Mouse (Mus musculus) liver, embryonic 14.5 days (tissue): Measurements from ENCODE around the gene Xrn2. TPM values are rescaled to one million over a fixed set of nuclear protein-coding genes. Genes with fewer than 3 reads are reported as not detected.

Experiments
- ATAC-seq: fragments of 200-750 bp; cut with Nextera tagmentation; 2 replicates; pipeline ENCODE4 v1.8.0; 2017; ENCODE audit warnings: moderate number of reproducible peaks, mild to moderate bottlenecking, moderate library complexity; ENCODE audit not compliant: insufficient read depth
- DNase-seq, 3 experiments: peaks; one replicate each; pipeline ENCODE4 v3.0.0-alpha.2; 2012 to 2013; ENCODE audit warnings: low read depth in 3 of 3, low spot score in 3 of 3
- H3K27ac ChIP-seq: fragments of 300-500 bp; sonication (generic); 2 replicates; pipeline ENCODE4 v1.5.1; 2014; ENCODE audit warnings: moderate library complexity, mild to moderate bottlenecking, control low read depth, inconsistent platforms
- H3K27me3 ChIP-seq: fragments of 300-500 bp; sonication (generic); 2 replicates; pipeline ENCODE4 v1.6.1; 2014; ENCODE audit warnings: mild to moderate bottlenecking, low read length, moderate library complexity; ENCODE audit not compliant: control insufficient read depth, insufficient read depth
- H3K36me3 ChIP-seq: fragments of 300-500 bp; sonication (generic); replicated peaks from 2 replicates; pipeline ENCODE4 v1.6.1; 2014; ENCODE audit warnings: low read depth; ENCODE audit not compliant: control insufficient read depth, insufficient read depth
- H3K4me1 ChIP-seq, 2 experiments: fragments of 200-500 bp in 1 of 2; fragments of 300-500 bp in 1 of 2; sonication (generic) in 1 of 2; replicated peaks; 2 replicates each; pipeline ENCODE4 v1.6.1; 2012 to 2014; ENCODE audit warnings: antibody characterized with exemption in 1 of 2, inconsistent platforms in 1 of 2, low read length in 1 of 2; ENCODE audit not compliant: control insufficient read depth in 2 of 2, insufficient read depth in 2 of 2
- H3K4me2 ChIP-seq: fragments of 300-500 bp; sonication (generic); 2 replicates; pipeline ENCODE4 v1.6.1; 2014; ENCODE audit warnings: low read depth, mild to moderate bottlenecking, control low read depth, moderate library complexity
- H3K4me3 ChIP-seq, 2 experiments: fragments of 200-500 bp in 1 of 2; fragments of 300-500 bp in 1 of 2; sonication (generic) in 1 of 2; 2 replicates each; pipeline ENCODE4 v1.5.1; 2012 to 2014; ENCODE audit warnings: low read depth in 2 of 2, low read length in 2 of 2, mild to moderate bottlenecking in 2 of 2, control low read depth in 1 of 2, inconsistent platforms in 1 of 2, moderate library complexity in 1 of 2; ENCODE audit not compliant: insufficient read depth in 1 of 2
- H3K9ac ChIP-seq: fragments of 300-500 bp; sonication (generic); replicated peaks from 2 replicates; pipeline ENCODE4 v1.6.1; 2014; ENCODE audit warnings: mild to moderate bottlenecking, control low read depth, moderate library complexity
- H3K9me3 ChIP-seq: fragments of 300-500 bp; sonication (generic); 2 replicates; pipeline ENCODE4 v1.6.1; 2016; ENCODE audit warnings: low read length, mixed read lengths; ENCODE audit not compliant: control insufficient read depth
- CTCF ChIP-seq: IDR thresholded peaks from 2 replicates; pipeline ENCODE4 v1.5.1; 2016; ENCODE audit warnings: antibody characterized with exemption, low read depth, control low read depth
- EP300 ChIP-seq: IDR thresholded peaks from 2 replicates; pipeline ENCODE4 v1.6.1; 2016; ENCODE audit warnings: antibody characterized with exemption, low read depth
- WGBS: fragments of 180-500 bp; shearing (Covaris S2); extraction: QIAGEN DNeasy Blood & Tissue Kit; methylation state at CpG from one replicate; pipeline ENCODE4 v1.1.7; 2014; ENCODE audit not compliant: insufficient replicate concordance; 5-methylcytosine and 5-hydroxymethylcytosine counted together
- polyA plus RNA-seq, 2 experiments: library from polyadenylated mRNA; depleted of rRNA in 1 of 2; stranded (reverse) in 1 of 2; unstranded in 1 of 2; fragments of >200 nt; fragmentation: Nextera tagmentation in 1 of 2; extraction: Ambion mirVana in 1 of 2; gene quantifications; 2 replicates each; pipeline versions ENCODE4 v1.2.1 to v1.2.3; 2012 to 2014

Xrn2 gene
- polyA plus RNA-seq, 2 experiments: 20.6 to 32.2 TPM

DNA sequence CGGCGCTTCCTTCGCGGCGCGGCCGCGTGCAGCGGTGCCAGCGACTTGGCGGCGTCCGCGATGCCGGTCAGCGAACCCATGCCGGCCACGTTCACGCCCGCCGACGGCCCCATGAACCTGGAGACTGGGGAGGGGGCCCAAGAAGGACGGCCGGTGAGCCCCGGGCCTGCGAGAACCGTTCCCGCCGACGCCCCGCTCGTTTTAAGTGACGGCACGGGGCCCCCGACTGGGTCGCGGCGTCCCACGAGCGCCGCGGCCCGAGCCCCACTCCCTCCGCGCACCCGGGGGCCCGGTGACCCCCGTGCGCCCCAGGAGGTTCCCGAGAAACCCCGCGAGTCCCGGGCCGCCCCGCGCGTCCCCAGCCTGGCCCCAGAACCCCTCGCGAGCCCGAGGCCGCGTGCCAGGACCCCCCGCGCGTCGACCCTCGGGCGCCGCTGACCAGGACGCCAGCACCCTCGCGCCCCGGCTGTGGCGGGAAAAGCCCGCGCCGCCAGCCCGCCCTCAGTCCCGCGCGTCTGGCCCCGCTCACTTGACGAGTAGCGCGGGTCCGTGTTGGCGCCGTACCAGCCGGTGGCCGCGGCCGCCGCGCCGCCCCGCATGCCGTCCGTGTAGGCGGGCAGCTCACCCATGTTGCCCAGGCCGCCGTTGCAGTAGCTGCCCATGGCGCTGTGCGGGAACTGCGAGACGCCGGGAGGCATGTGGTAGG lies 71.7 kb downstream of the Xrn2 start:
- Histone ChIP-seq H3K9me3 (no peaks in the 10 kb centered on the region), H3K36me3 (no peaks in the 10 kb centered on the region), H3K4me1 (no peaks in the 10 kb centered on the region), H3K27me3 (peaks cover 60% of the 10 kb centered on the region), H3K9ac (no peak overlapping the region), H3K4me3 (peak overlapping the region in 1 of 2 experiments; percentile 29; a peak in 2 of 4 replicates), H3K4me2 (peak overlapping the region; percentile 41), H3K27ac (no peak overlapping the region)
- ATAC-seq (peak; percentile 26; the same call in 1 of the 2 replicates), DNase-seq (no peak)
- no peak for TF ChIP-seq EP300
- TF ChIP-seq CTCF: no peak
- WGBS: 3% methylated on average over 100 of the region's 106 CpGs

DNA sequence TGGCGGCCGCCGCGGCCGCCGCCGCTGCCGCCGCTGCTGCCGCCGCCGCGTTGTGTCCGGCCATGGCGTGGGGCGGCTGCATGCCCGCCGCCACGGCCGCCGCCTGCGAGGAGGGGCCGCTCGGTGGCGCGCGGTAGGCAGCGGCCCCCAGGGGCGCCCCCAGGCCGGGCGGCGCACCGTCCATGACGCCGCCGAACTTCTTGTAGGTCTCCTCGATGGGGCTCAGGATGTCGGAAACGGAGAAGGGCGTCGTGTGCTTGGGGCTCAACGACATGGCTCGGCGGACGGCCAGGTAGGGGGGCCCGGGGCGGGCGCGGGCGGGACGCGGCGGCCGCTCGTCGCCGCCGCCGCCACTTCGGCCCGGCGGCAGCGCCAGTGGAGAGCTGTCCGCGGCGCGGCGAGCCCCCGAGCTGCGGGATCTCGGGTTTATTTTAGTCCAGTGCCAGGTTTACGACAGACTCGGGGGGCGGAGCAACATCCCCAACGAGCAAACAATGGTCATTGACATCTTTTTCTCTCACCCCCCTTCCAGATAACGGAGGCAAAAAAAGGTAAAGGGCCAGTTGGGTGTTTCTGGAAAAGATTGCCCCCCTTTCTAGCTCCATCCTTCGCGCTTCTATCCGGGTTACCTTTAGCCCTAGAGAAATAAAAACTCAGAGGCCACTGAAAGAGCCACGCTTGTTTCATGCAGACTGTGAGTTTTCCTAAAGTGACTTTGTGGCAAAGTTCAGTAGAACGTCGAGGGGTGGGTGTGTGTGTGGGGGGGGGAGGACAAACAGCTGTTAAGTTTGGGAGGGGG lies 72.5 kb downstream of the Xrn2 start, which contains the start of gene Nkx2-4:
Gene Nkx2-4 (minus strand): TSS at position 374 of the 799 bp plus-strand sequence.
- no peak for ATAC-seq
- H3K4me2 ChIP-seq: peak within 1 kb of the TSS; percentile 41
- WGBS: 1% methylated on average over 74 of the region's 82 CpGs
- no peaks in the 10 kb centered on the region for H3K9me3 ChIP-seq
- no peak within 1 kb of the TSS for H3K27ac ChIP-seq
- TF ChIP-seq CTCF: no peak
- TF ChIP-seq EP300: no peak
- H3K9ac ChIP-seq: no peak within 1 kb of the TSS
- no peaks in the 10 kb centered on the region for H3K4me1 ChIP-seq
- peak within 1 kb of the TSS in 1 of 2 experiments; percentile 29; a peak in 2 of 4 replicates for H3K4me3 ChIP-seq
- H3K27me3 ChIP-seq: peaks cover 60% of the 10 kb centered on the region
- DNase-seq: no peak
- no peaks in the 10 kb centered on the region for H3K36me3 ChIP-seq

DNA sequence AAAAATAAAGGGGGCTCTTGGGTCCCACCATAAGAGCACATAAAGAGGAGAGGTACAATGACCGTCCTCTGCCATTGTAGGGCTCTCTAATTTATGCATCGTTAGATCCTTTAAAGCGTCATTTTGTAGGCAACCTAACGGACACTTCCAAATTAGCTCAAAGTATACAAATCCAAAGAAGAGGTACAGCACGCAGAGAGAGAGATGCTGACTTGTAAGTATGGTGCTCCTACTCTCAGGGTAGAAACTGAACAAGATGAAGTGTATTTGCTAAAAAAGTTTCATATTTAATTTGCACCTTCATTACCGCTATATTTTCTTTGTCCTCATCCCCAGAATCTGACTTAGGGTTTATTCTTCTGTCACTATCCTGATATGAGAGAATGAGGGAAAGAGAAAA lies 73.1 kb downstream of the Xrn2 start:
- 7% methylated on average over 6 of the region's 6 CpGs for WGBS
- H3K9me3 ChIP-seq: no peaks in the 10 kb centered on the region
- no peak overlapping the region for H3K4me3 ChIP-seq
- no peak overlapping the region for H3K4me2 ChIP-seq
- DNase-seq (no peak), ATAC-seq (no peak)
- TF ChIP-seq CTCF (no peak), EP300 (no peak)
- H3K9ac ChIP-seq: no peak overlapping the region
- H3K4me1 ChIP-seq: no peaks in the 10 kb centered on the region
- H3K36me3 ChIP-seq: no peaks in the 10 kb centered on the region
- no peak overlapping the region for H3K27ac ChIP-seq
- peaks cover 60% of the 10 kb centered on the region for H3K27me3 ChIP-seq

DNA sequence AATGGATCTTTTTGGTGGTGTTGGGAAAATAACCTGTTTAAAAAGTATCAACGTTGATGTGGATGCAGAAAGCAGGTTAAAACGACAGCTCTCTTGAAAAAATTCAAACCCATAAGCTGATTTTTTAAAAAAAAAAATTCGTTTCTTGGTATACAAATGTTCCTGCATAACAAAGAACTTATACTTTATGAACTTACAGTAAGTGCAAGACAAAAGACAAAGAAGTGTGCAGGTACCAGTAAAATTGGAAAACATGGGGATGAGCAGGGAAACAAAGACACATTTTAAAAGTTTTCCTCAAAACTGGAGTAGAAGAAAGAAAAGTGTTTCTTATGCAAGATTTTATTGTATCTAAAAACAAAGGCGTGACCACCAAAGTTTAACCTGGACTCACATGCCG lies 73.6 kb downstream of the Xrn2 start:
- peaks cover 56% of the 10 kb centered on the region for H3K27me3 ChIP-seq
- H3K9me3 ChIP-seq: no peaks in the 10 kb centered on the region
- DNase-seq: no peak
- no peaks in the 10 kb centered on the region for H3K4me1 ChIP-seq
- whole genome bisulfite sequencing: 16% methylated on average over 5 of the region's 5 CpGs
- H3K9ac ChIP-seq: no peak overlapping the region
- H3K4me2 ChIP-seq: no peak overlapping the region
- H3K4me3 ChIP-seq: no peak overlapping the region
- no peak for ATAC-seq
- H3K36me3 ChIP-seq: no peaks in the 10 kb centered on the region
- no peak overlapping the region for H3K27ac ChIP-seq
- no peak for TF ChIP-seq EP300
- no peak for TF ChIP-seq CTCF

DNA sequence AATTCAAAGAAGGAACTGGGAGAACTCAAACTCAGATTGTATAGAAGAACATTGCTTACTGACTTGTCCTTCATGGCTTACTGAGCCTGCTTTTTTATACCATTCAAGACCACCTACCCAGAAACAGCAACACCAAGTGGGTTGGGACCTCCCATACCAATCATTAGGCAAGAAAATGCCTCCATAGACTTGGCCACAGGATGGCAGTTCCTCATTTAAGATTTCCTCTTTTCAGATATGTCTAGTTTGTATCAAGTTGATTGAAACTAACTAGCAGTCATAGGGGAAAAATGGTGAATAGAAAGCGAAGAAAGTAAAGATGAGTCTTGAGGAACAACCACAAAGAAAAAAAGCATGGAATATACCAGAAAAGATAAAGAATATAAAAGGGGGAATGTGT lies 106.9 kb downstream of the Xrn2 start:
- Histone ChIP-seq H3K4me3 (no peak overlapping the region), H3K4me1 (no peaks in the 10 kb centered on the region), H3K27me3 (no peaks in the 10 kb centered on the region), H3K4me2 (no peak overlapping the region), H3K36me3 (no peaks in the 10 kb centered on the region), H3K9ac (no peak overlapping the region), H3K27ac (no peak overlapping the region), H3K9me3 (no peaks in the 10 kb centered on the region)
- DNase-seq (no peak), ATAC-seq (no peak)
- 47% methylated on average over 1 of the region's 1 CpGs for WGBS
- TF ChIP-seq EP300 (no peak), CTCF (no peak)
